Mouse (Mus musculus) kidney, adult 2 months (tissue): ENCODE measurements at regions not wholly inside any gene's neighbourhood (a gene's known extent, or its start where the extent isn't known, plus 50 kb on each side); places are given as distances from the start of the nearest gene placed in this dataset.

ENCODE experiments used
- CTCF ChIP-seq: fragments of 200-500 bp; conservative IDR thresholded peaks from 2 replicates; pipeline ENCODE4 v1.5.1; 2011; ENCODE audit warnings: low read depth, mild to moderate bottlenecking, control low read depth, low read length, moderate library complexity, mixed read lengths; ENCODE audit not compliant: insufficient read depth, insufficient read length
- POLR2A ChIP-seq: fragments of 200-500 bp; IDR thresholded peaks from one replicate; pipeline ENCODE4 v1.6.1; 2011; ENCODE audit warnings: low read depth, low read length, control low read depth

DNA sequence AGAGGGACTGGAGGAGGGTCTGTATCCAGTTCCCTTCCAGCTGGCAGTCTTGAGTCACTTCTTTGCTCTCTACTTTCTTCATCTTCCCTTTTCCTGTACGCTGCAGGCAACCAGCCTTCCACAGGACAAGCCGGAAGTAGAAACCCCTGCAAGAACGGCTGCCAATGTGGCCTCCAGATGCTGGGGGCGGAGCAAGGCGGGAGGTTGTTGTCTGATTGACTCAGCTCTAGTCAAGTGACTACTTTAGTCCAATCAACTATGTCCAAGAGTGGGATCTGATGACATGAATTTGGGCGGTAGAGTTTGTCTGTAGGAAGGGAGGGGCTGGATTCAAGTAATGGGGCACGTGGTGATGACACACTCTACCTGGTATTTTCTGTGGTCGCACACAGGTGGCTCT lies 156.1 kb upstream of the Irx6 start:
- no peak for TF ChIP-seq CTCF
- TF ChIP-seq POLR2A, result no peak
